Mouse (Mus musculus) kidney, embryonic 16.5 days (tissue): ENCODE data around the gene Actr2. TPM values are rescaled to one million over a fixed set of nuclear protein-coding genes. Genes with fewer than 3 reads are reported as not detected.
"Not testable (repeated sequence)": the region's sequence is repeated elsewhere in the genome, so short reads cannot be mapped to it uniquely, and the experiment has no call there.

ENCODE experiments used
- ATAC-seq: fragments of 200-750 bp; cut with Nextera tagmentation; 2 replicates; pipeline ENCODE4 v1.8.0; 2017; ENCODE audit warnings: moderate TSS enrichment; ENCODE audit not compliant: low FRiP score, low TSS enrichment
- H3K27ac ChIP-seq: fragments of 300-500 bp; sonication (generic); 2 replicates; pipeline ENCODE4 v1.5.1; 2014; ENCODE audit warnings: low read length
- H3K27me3 ChIP-seq: fragments of 300-500 bp; sonication (generic); 2 replicates; pipeline ENCODE4 v1.6.1; 2014; ENCODE audit warnings: low read length, control low read depth, mixed read lengths; ENCODE audit not compliant: insufficient read depth
- H3K36me3 ChIP-seq: fragments of 300-500 bp; sonication (generic); 2 replicates; pipeline ENCODE4 v1.6.1; 2014; ENCODE audit warnings: low read length, control low read depth, mixed read lengths; ENCODE audit not compliant: insufficient read depth
- H3K4me1 ChIP-seq: fragments of 300-500 bp; sonication (generic); 2 replicates; pipeline ENCODE4 v1.6.1; 2014; ENCODE audit warnings: low read length, control low read depth, mixed read lengths; ENCODE audit not compliant: insufficient read depth
- H3K4me2 ChIP-seq: fragments of 300-500 bp; sonication (generic); replicated peaks from 2 replicates; pipeline ENCODE4 v1.6.1; 2014; ENCODE audit warnings: low read depth, low read length
- H3K4me3 ChIP-seq: fragments of 300-500 bp; sonication (generic); 2 replicates; pipeline ENCODE4 v1.5.1; 2014; ENCODE audit warnings: mild to moderate bottlenecking, low read length
- H3K9ac ChIP-seq: fragments of 300-500 bp; sonication (generic); replicated peaks from 2 replicates; pipeline ENCODE4 v1.6.1; 2014; ENCODE audit warnings: low read length
- H3K9me3 ChIP-seq: fragments of 300-500 bp; sonication (generic); 2 replicates; pipeline ENCODE4 v1.6.1; 2016; ENCODE audit warnings: low read length, control low read depth
- WGBS: fragments of 180-500 bp; shearing (Covaris S2); extraction: QIAGEN DNeasy Blood & Tissue Kit; methylation state at CpG from one replicate; pipeline ENCODE4 v1.1.7; 2014; 5-methylcytosine and 5-hydroxymethylcytosine counted together
- polyA plus RNA-seq: library from polyadenylated mRNA; unstranded; fragments of >200 nt; fragmentation: Nextera tagmentation; extraction: Ambion mirVana; gene quantifications from 2 replicates; pipeline ENCODE4 v1.2.1, GENCODE M21; 2015

Gene Actr2
- polyA plus RNA-seq, 1 experiment from 2014 or later = 109 TPM

- Histone ChIP-seq H3K27me3 (no peaks in the 10 kb centered on the region), H3K4me2 (no peak overlapping the region), H3K27ac (no peak overlapping the region), H3K4me1 (no peaks in the 10 kb centered on the region), H3K9me3 (no peaks in the 10 kb centered on the region), H3K36me3 (no peaks in the 10 kb centered on the region), H3K4me3 (no peak overlapping the region), H3K9ac (no peak overlapping the region)
- ATAC-seq = no peak
- 86% methylated on average over 5 of the region's 5 CpGs for WGBS
Measured at GRCm38 (mm10) chr11:20142516-20142915, 29.8 kb upstream of the Actr2 start.

GRCm38 (mm10) chr11:20140286-20140685, 27.6 kb upstream of the Actr2 start:
- H3K27me3 ChIP-seq = no peaks in the 10 kb centered on the region
- no peak overlapping the region for H3K27ac ChIP-seq
- no peak overlapping the region for H3K4me2 ChIP-seq
- no peak overlapping the region for H3K9ac ChIP-seq
- H3K9me3 ChIP-seq = no peaks in the 10 kb centered on the region
- H3K4me1 ChIP-seq = no peaks in the 10 kb centered on the region
- no peak overlapping the region for H3K4me3 ChIP-seq
- WGBS = 87% methylated on average over 5 of the region's 5 CpGs
- no peaks in the 10 kb centered on the region for H3K36me3 ChIP-seq
- no peak for ATAC-seq

- H3K4me2 ChIP-seq = no peak overlapping the region
- H3K9me3 ChIP-seq = no peaks in the 10 kb centered on the region
- no peaks in the 10 kb centered on the region for H3K27me3 ChIP-seq
- no peak overlapping the region for H3K9ac ChIP-seq
- no peaks in the 10 kb centered on the region for H3K36me3 ChIP-seq
- H3K4me3 ChIP-seq = no peak overlapping the region
- no peaks in the 10 kb centered on the region for H3K4me1 ChIP-seq
- no peak overlapping the region for H3K27ac ChIP-seq
- ATAC-seq = no peak
- 85% methylated on average over 2 of the region's 2 CpGs for WGBS
Measured at GRCm38 (mm10) chr11:20139711-20140110, 27.0 kb upstream of the Actr2 start.

GRCm38 (mm10) chr11:20138498-20139208, 25.9 kb upstream of the Actr2 start:
- no peak overlapping the region for H3K4me2 ChIP-seq
- H3K4me3 ChIP-seq = no peak overlapping the region
- H3K27me3 ChIP-seq = no peaks in the 10 kb centered on the region
- no peaks in the 10 kb centered on the region for H3K4me1 ChIP-seq
- H3K27ac ChIP-seq = no peak overlapping the region
- no peak overlapping the region for H3K9ac ChIP-seq
- H3K36me3 ChIP-seq = no peaks in the 10 kb centered on the region
- H3K9me3 ChIP-seq = no peaks in the 10 kb centered on the region
- ATAC-seq = no peak
- WGBS = 94% methylated on average over 6 of the region's 6 CpGs

- no peak for ATAC-seq
- no peak overlapping the region for H3K4me2 ChIP-seq
- H3K4me1 ChIP-seq = no peaks in the 10 kb centered on the region
- H3K36me3 ChIP-seq = no peaks in the 10 kb centered on the region
- H3K27me3 ChIP-seq = no peaks in the 10 kb centered on the region
- 83% methylated on average over 2 of the region's 2 CpGs for WGBS
- no peaks in the 10 kb centered on the region for H3K9me3 ChIP-seq
- H3K4me3 ChIP-seq = no peak overlapping the region
- H3K27ac ChIP-seq = no peak overlapping the region
- H3K9ac ChIP-seq = no peak overlapping the region
Measured at GRCm38 (mm10) chr11:20137872-20138271, 25.2 kb upstream of the Actr2 start.

- H3K4me1 ChIP-seq = no peaks in the 10 kb centered on the region
- H3K36me3 ChIP-seq = no peaks in the 10 kb centered on the region
- H3K4me3 ChIP-seq = no peak overlapping the region
- H3K9ac ChIP-seq = no peak overlapping the region
- 0 out of 2 replicates have a peak overlapping the region, but pooled peaks have one; percentile 4 for H3K4me2 ChIP-seq
- no peaks in the 10 kb centered on the region for H3K9me3 ChIP-seq
- peak; percentile 91 for ATAC-seq
- no peaks in the 10 kb centered on the region for H3K27me3 ChIP-seq
- peak overlapping the region; percentile 84 for H3K27ac ChIP-seq
- WGBS = 69% methylated on average over 6 of the region's 6 CpGs
Measured at GRCm38 (mm10) chr11:20136314-20136713, 23.6 kb upstream of the Actr2 start.

GRCm38 (mm10) chr11:20134869-20135268, 22.2 kb upstream of the Actr2 start:
- not testable (repeated sequence) for H3K4me3 ChIP-seq, H3K27me3 ChIP-seq, H3K4me1 ChIP-seq, ATAC-seq, H3K36me3 ChIP-seq, H3K4me2 ChIP-seq, H3K9ac ChIP-seq, H3K9me3 ChIP-seq
- WGBS = 63% methylated on average over 3 of the region's 3 CpGs
- H3K27ac ChIP-seq = peak overlapping the region; percentile 16

- H3K27ac ChIP-seq = peak overlapping the region; percentile 32; the same call in 1 of the 2 replicates
- H3K9me3 ChIP-seq = no peaks in the 10 kb centered on the region
- no peak overlapping the region for H3K4me3 ChIP-seq
- ATAC-seq = no peak
- no peaks in the 10 kb centered on the region for H3K4me1 ChIP-seq
- no peak overlapping the region for H3K9ac ChIP-seq
- H3K4me2 ChIP-seq = no peak overlapping the region
- 85% methylated on average over 1 of the region's 1 CpGs for WGBS
- no peaks in the 10 kb centered on the region for H3K27me3 ChIP-seq
- no peaks in the 10 kb centered on the region for H3K36me3 ChIP-seq
Measured at GRCm38 (mm10) chr11:20133721-20134120, 21.0 kb upstream of the Actr2 start.

- H3K27me3 ChIP-seq = no peaks in the 10 kb centered on the region
- no peaks in the 10 kb centered on the region for H3K4me1 ChIP-seq
- H3K4me2 ChIP-seq = peak overlapping the region; percentile 34; the same call in 1 of the 2 replicates
- 39% methylated on average over 12 of the region's 12 CpGs for whole genome bisulfite sequencing
- peak; percentile 63 for ATAC-seq
- no peak overlapping the region for H3K27ac ChIP-seq
- no peaks in the 10 kb centered on the region for H3K9me3 ChIP-seq
- peak overlapping the region; percentile 25 for H3K4me3 ChIP-seq
- H3K9ac ChIP-seq = peak overlapping the region; percentile 50; the same call in 1 of the 2 replicates
- H3K36me3 ChIP-seq = no peaks in the 10 kb centered on the region
Measured at GRCm38 (mm10) chr11:20132955-20133562, 20.3 kb upstream of the Actr2 start.
